Mouse (Mus musculus) cerebellum, adult 2 months (tissue): ENCODE data around the gene Nfyb.

ENCODE experiments used
- CTCF ChIP-seq: fragments of 200-500 bp; IDR thresholded peaks from 2 replicates; pipeline ENCODE4 v1.5.1; 2011; ENCODE audit warnings: low read depth, mild to moderate bottlenecking, control low read depth, low read length, moderate library complexity, borderline replicate concordance; ENCODE audit not compliant: insufficient read depth
- POLR2A ChIP-seq: fragments of 200-500 bp; IDR thresholded peaks from 2 replicates; pipeline ENCODE4 v1.6.1; 2011; ENCODE audit warnings: low read length, control low read depth, borderline replicate concordance; ENCODE audit not compliant: insufficient read depth

GRCm38 (mm10) chr10:82755213-82755890, 8.6 kb downstream of the Nfyb start:
- TF ChIP-seq CTCF (no peak), POLR2A (no peak)
